Mouse (Mus musculus): ENCODE measurements at regions not wholly inside any gene's neighbourhood (a gene's known extent, or its start where the extent isn't known, plus 50 kb on each side); places are given as distances from the start of the nearest gene placed in this dataset.

GRCm38 (mm10) chr10:23626201-23626600 lies 160.9 kb downstream of the Rps12 start:
- 40% methylated on average over 4 of the region's 4 CpGs for WGBS

GRCm38 (mm10) chr10:23612030-23612429 lies 175.0 kb downstream of the Rps12 start:
- Histone ChIP-seq H3K4me3 (ENCODE audit: insufficient read depth, low read depth, low read length) (no peak overlapping the region), H3K27ac (ENCODE audit: insufficient read depth, low read depth, low read length) (no peak overlapping the region), H3K4me1 (ENCODE audit: control insufficient read depth, insufficient read depth, low read length) (no peaks in the 10 kb centered on the region)
- no peak for TF ChIP-seq CTCF (IDR thresholded peaks at IDR 0.05; ENCODE audit: insufficient read depth, low read depth, low read length)
- TF ChIP-seq POLR2A (IDR thresholded peaks at IDR 0.05; ENCODE audit: insufficient read depth, low read depth, low read length) = no peak
- 84% methylated on average over 2 of the region's 2 CpGs for WGBS

More at GRCm38 (mm10) chr10:23626201-23626600, 160.9 kb downstream of the Rps12 start:
- Histone ChIP-seq H3K4me3 (ENCODE audit: insufficient read depth, low read depth, low read length) (no peak overlapping the region), H3K27ac (ENCODE audit: insufficient read depth, low read depth, low read length) (no peak overlapping the region), H3K4me1 (ENCODE audit: control insufficient read depth, insufficient read depth, low read length) (0 out of 2 replicates have a peak, but pooled peaks cover 2% of the 10 kb centered on the region)
- TF ChIP-seq POLR2A (IDR thresholded peaks at IDR 0.05; ENCODE audit: insufficient read depth, low read depth, low read length) (no peak), CTCF (IDR thresholded peaks at IDR 0.05; ENCODE audit: insufficient read depth, low read depth, low read length) (no peak)

GRCm38 (mm10) chr10:23611183-23611582 lies 175.9 kb downstream of the Rps12 start:
- 36% methylated on average over 9 of the region's 9 CpGs for WGBS
- no peak for TF ChIP-seq POLR2A (IDR thresholded peaks at IDR 0.05; ENCODE audit: insufficient read depth, low read depth, low read length)
- TF ChIP-seq CTCF (IDR thresholded peaks at IDR 0.05; ENCODE audit: insufficient read depth, low read depth, low read length) = no peak
- Histone ChIP-seq H3K4me3 (ENCODE audit: insufficient read depth, low read depth, low read length) (no peak overlapping the region), H3K4me1 (ENCODE audit: control insufficient read depth, insufficient read depth, low read length) (no peaks in the 10 kb centered on the region), H3K27ac (ENCODE audit: insufficient read depth, low read depth, low read length) (no peak overlapping the region)

GRCm38 (mm10) chr10:23610485-23610884 lies 176.6 kb downstream of the Rps12 start:
- WGBS = 89% methylated on average over 6 of the region's 6 CpGs
- TF ChIP-seq CTCF (IDR thresholded peaks at IDR 0.05; ENCODE audit: insufficient read depth, low read depth, low read length) (no peak), POLR2A (IDR thresholded peaks at IDR 0.05; ENCODE audit: insufficient read depth, low read depth, low read length) (no peak)
- no peak overlapping the region for H3K4me3 ChIP-seq (ENCODE audit: insufficient read depth, low read depth, low read length)
- no peaks in the 10 kb centered on the region for H3K4me1 ChIP-seq (ENCODE audit: control insufficient read depth, insufficient read depth, low read length)
- no peak overlapping the region for H3K27ac ChIP-seq (ENCODE audit: insufficient read depth, low read depth, low read length)

- Histone ChIP-seq H3K4me3 (ENCODE audit: insufficient read depth, low read depth, low read length) (no peak overlapping the region), H3K27ac (ENCODE audit: insufficient read depth, low read depth, low read length) (no peak overlapping the region), H3K4me1 (ENCODE audit: control insufficient read depth, insufficient read depth, low read length) (no peaks in the 10 kb centered on the region)
- 61% methylated on average over 3 of the region's 3 CpGs for WGBS
- TF ChIP-seq CTCF (IDR thresholded peaks at IDR 0.05; ENCODE audit: insufficient read depth, low read depth, low read length) = no peak
- no peak for TF ChIP-seq POLR2A (IDR thresholded peaks at IDR 0.05; ENCODE audit: insufficient read depth, low read depth, low read length)
These were observed 177.0 kb downstream of the Rps12 start for GRCm38 (mm10) chr10:23610046-23610445.

- Histone ChIP-seq H3K4me3 (ENCODE audit: insufficient read depth, low read depth, low read length) (no peak overlapping the region), H3K27ac (ENCODE audit: insufficient read depth, low read depth, low read length) (no peak overlapping the region), H3K4me1 (ENCODE audit: control insufficient read depth, insufficient read depth, low read length) (no peaks in the 10 kb centered on the region)
- 50% methylated on average over 18 of the region's 18 CpGs for WGBS
- TF ChIP-seq POLR2A (IDR thresholded peaks at IDR 0.05; ENCODE audit: insufficient read depth, low read depth, low read length) = no peak
- TF ChIP-seq CTCF (IDR thresholded peaks at IDR 0.05; ENCODE audit: insufficient read depth, low read depth, low read length) = no peak
These were observed 177.7 kb downstream of the Rps12 start for GRCm38 (mm10) chr10:23609270-23609914.

GRCm38 (mm10) chr10:23600701-23601100 lies 186.4 kb downstream of the Rps12 start:
- no peak overlapping the region for H3K27ac ChIP-seq (ENCODE audit: insufficient read depth, low read depth, low read length)
- WGBS = 46% methylated on average over 5 of the region's 5 CpGs

GRCm38 (mm10) chr10:23595541-23595940 lies 191.5 kb downstream of the Rps12 start:
- no peak for TF ChIP-seq POLR2A (IDR thresholded peaks at IDR 0.05; ENCODE audit: insufficient read depth, low read depth, low read length)
- no peak for TF ChIP-seq CTCF (IDR thresholded peaks at IDR 0.05; ENCODE audit: insufficient read depth, low read depth, low read length)
- Histone ChIP-seq H3K4me3 (ENCODE audit: insufficient read depth, low read depth, low read length) (no peak overlapping the region), H3K27ac (ENCODE audit: insufficient read depth, low read depth, low read length) (no peak overlapping the region), H3K4me1 (ENCODE audit: control insufficient read depth, insufficient read depth, low read length) (no peaks in the 10 kb centered on the region)
- WGBS = 93% methylated on average over 3 of the region's 3 CpGs

More at GRCm38 (mm10) chr10:23600701-23601100, 186.4 kb downstream of the Rps12 start:
- no peak overlapping the region for H3K4me3 ChIP-seq (ENCODE audit: insufficient read depth, low read depth, low read length)
- H3K4me1 ChIP-seq (ENCODE audit: control insufficient read depth, insufficient read depth, low read length) = no peaks in the 10 kb centered on the region
- no peak for TF ChIP-seq POLR2A (IDR thresholded peaks at IDR 0.05; ENCODE audit: insufficient read depth, low read depth, low read length)
- TF ChIP-seq CTCF (IDR thresholded peaks at IDR 0.05; ENCODE audit: insufficient read depth, low read depth, low read length) = no peak

- Histone ChIP-seq H3K4me3 (ENCODE audit: insufficient read depth, low read depth, low read length) (no peak overlapping the region), H3K4me1 (ENCODE audit: control insufficient read depth, insufficient read depth, low read length) (no peaks in the 10 kb centered on the region), H3K27ac (ENCODE audit: insufficient read depth, low read depth, low read length) (no peak overlapping the region)
- TF ChIP-seq CTCF (IDR thresholded peaks at IDR 0.05; ENCODE audit: insufficient read depth, low read depth, low read length) (no peak), POLR2A (IDR thresholded peaks at IDR 0.05; ENCODE audit: insufficient read depth, low read depth, low read length) (no peak)
- WGBS = 55% methylated on average over 5 of the region's 5 CpGs
These were observed 206.8 kb downstream of the Rps12 start for GRCm38 (mm10) chr10:23580230-23580629.

Measured in olfactory bulb, adult 2 months (tissue).